Mouse (Mus musculus) neural tube, embryonic 14.5 days (tissue): Measurements from ENCODE around the gene Rfx7. TPM values are rescaled to one million over a fixed set of nuclear protein-coding genes. Genes with fewer than 3 reads are reported as not detected.
"Not testable (repeated sequence)": the region's sequence is repeated elsewhere in the genome, so short reads cannot be mapped to it uniquely, and the experiment has no call there.

ENCODE experiments used
- ATAC-seq: fragments of 200-750 bp; cut with Nextera tagmentation; 2 replicates; pipeline ENCODE4 v1.8.0; 2017; ENCODE audit warnings: low read depth, mild to moderate bottlenecking, moderate TSS enrichment, moderate library complexity
- H3K27ac ChIP-seq: fragments of 300-500 bp; sonication (generic); 2 replicates; pipeline ENCODE4 v1.5.1; 2014; ENCODE audit warnings: low read depth, mild to moderate bottlenecking, control low read depth, low read length, moderate library complexity, mixed read lengths
- H3K27me3 ChIP-seq: fragments of 300-500 bp; sonication (generic); 2 replicates; pipeline ENCODE4 v1.6.1; 2014; ENCODE audit warnings: low read length; ENCODE audit not compliant: control insufficient read depth, insufficient read depth
- H3K36me3 ChIP-seq: fragments of 300-500 bp; sonication (generic); 2 replicates; pipeline ENCODE4 v1.6.1; 2014; ENCODE audit warnings: low read length, mixed read lengths; ENCODE audit not compliant: control insufficient read depth, insufficient read depth
- H3K4me1 ChIP-seq: fragments of 300-500 bp; sonication (generic); 2 replicates; pipeline ENCODE4 v1.6.1; 2014; ENCODE audit warnings: low read length; ENCODE audit not compliant: control insufficient read depth, insufficient read depth
- H3K4me2 ChIP-seq: fragments of 300-500 bp; sonication (generic); 2 replicates; pipeline ENCODE4 v1.6.1; 2014; ENCODE audit warnings: mild to moderate bottlenecking, low read depth, low read length, control low read depth
- H3K4me3 ChIP-seq: fragments of 300-500 bp; sonication (generic); 2 replicates; pipeline ENCODE4 v1.5.1; 2014; ENCODE audit warnings: low read depth, low read length, control low read depth, mixed read lengths
- H3K9ac ChIP-seq: fragments of 300-500 bp; sonication (generic); replicated peaks from 2 replicates; pipeline ENCODE4 v1.6.1; 2014; ENCODE audit warnings: low read depth, mild to moderate bottlenecking, control low read depth, low read length, mixed read lengths
- H3K9me3 ChIP-seq: fragments of 300-500 bp; sonication (generic); 2 replicates; pipeline ENCODE4 v1.6.1; 2016; ENCODE audit warnings: low read length; ENCODE audit not compliant: control insufficient read depth
- WGBS: fragments of 180-500 bp; shearing (Covaris S2); extraction: QIAGEN DNeasy Blood & Tissue Kit; methylation state at CpG from one replicate; pipeline ENCODE4 v1.1.7; 2014; 5-methylcytosine and 5-hydroxymethylcytosine counted together
- polyA plus RNA-seq: library from polyadenylated mRNA; unstranded; fragments of >200 nt; fragmentation: Nextera tagmentation; extraction: Ambion mirVana; gene quantifications from 2 replicates; pipeline ENCODE4 v1.2.1, GENCODE M21; 2014

Rfx7 gene
- polyA plus RNA-seq, 1 experiment from 2014 or later: 29.9 TPM

GRCm38 (mm10) chr9:72641093-72641680, 109.1 kb downstream of the Rfx7 start:
- H3K9me3 ChIP-seq: no peaks in the 10 kb centered on the region
- no peak for ATAC-seq
- peak overlapping the region; percentile 94 for H3K27ac ChIP-seq
- H3K4me1 ChIP-seq: peaks cover 26% of the 10 kb centered on the region; the same call in 1 of the 2 replicates
- WGBS: 64% methylated on average over 6 of the region's 6 CpGs
- H3K4me3 ChIP-seq: no peak overlapping the region
- no peak overlapping the region for H3K4me2 ChIP-seq
- no peak overlapping the region for H3K9ac ChIP-seq
- H3K36me3 ChIP-seq: no peaks in the 10 kb centered on the region
- H3K27me3 ChIP-seq: no peaks in the 10 kb centered on the region

GRCm38 (mm10) chr9:72642756-72643447, 110.9 kb downstream of the Rfx7 start:
- H3K27ac ChIP-seq, H3K4me3 ChIP-seq: not testable (repeated sequence)
- WGBS: 95% methylated on average over 4 of the region's 4 CpGs

GRCm38 (mm10) chr9:72643651-72644417, 111.8 kb downstream of the Rfx7 start:
- 89% methylated on average over 6 of the region's 6 CpGs for WGBS
- Histone ChIP-seq H3K27ac (peak overlapping the region; percentile 46), H3K9me3 (no peaks in the 10 kb centered on the region)

More at GRCm38 (mm10) chr9:72642756-72643447, 110.9 kb downstream of the Rfx7 start:
- not testable (repeated sequence) for H3K36me3 ChIP-seq, H3K4me2 ChIP-seq, ATAC-seq, H3K9me3 ChIP-seq, H3K9ac ChIP-seq, H3K27me3 ChIP-seq
- peaks cover 26% of the 10 kb centered on the region; the same call in 1 of the 2 replicates for H3K4me1 ChIP-seq

GRCm38 (mm10) chr9:72644418-72645110, 112.5 kb downstream of the Rfx7 start:
- ATAC-seq: no peak
- Histone ChIP-seq H3K27me3 (no peaks in the 10 kb centered on the region), H3K4me2 (no peak overlapping the region), H3K4me1 (peaks cover 15% of the 10 kb centered on the region; the same call in 1 of the 2 replicates), H3K36me3 (no peaks in the 10 kb centered on the region), H3K9me3 (no peaks in the 10 kb centered on the region), H3K27ac (peak overlapping the region; percentile 46; the same call in 1 of the 2 replicates), H3K9ac (no peak overlapping the region), H3K4me3 (no peak overlapping the region)
- 24% methylated on average over 6 of the region's 6 CpGs for WGBS

More at GRCm38 (mm10) chr9:72643651-72644417, 111.8 kb downstream of the Rfx7 start:
- ATAC-seq: no peak
- Histone ChIP-seq H3K27me3 (no peaks in the 10 kb centered on the region), H3K4me1 (peaks cover 22% of the 10 kb centered on the region; the same call in 1 of the 2 replicates), H3K4me3 (no peak overlapping the region), H3K36me3 (no peaks in the 10 kb centered on the region), H3K4me2 (no peak overlapping the region), H3K9ac (no peak overlapping the region)

DNA sequence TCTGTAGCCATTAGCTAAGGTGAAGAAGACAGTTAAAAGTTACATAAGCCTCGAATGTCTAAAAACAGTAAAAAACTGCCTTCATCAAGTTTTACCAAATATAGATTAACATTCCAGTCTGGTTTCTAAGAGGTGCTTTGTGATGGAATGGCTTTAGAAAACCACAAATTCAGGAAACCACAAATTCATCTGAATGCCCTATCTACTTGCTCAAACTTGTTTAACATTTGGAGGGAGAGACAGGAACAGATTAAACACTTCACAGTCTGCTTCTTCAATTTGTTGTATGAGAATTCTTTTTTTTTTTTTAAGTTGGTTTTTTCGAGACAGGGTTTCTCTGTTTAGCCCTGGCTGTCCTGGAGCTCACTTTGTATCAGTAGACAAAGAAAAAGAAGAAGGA, 117.7 kb downstream of the Rfx7 start:
- Histone ChIP-seq H3K36me3 (no peaks in the 10 kb centered on the region), H3K9me3 (no peaks in the 10 kb centered on the region), H3K4me3 (no peak overlapping the region), H3K9ac (no peak overlapping the region), H3K4me1 (no peaks in the 10 kb centered on the region; the same call in 1 of the 2 replicates), H3K27ac (no peak overlapping the region), H3K4me2 (no peak overlapping the region), H3K27me3 (no peaks in the 10 kb centered on the region)
- no peak for ATAC-seq
- WGBS: 71% methylated on average over 2 of the region's 2 CpGs

GRCm38 (mm10) chr9:72652961-72653360, 120.9 kb downstream of the Rfx7 start:
- no peaks in the 10 kb centered on the region for H3K27me3 ChIP-seq
- H3K9ac ChIP-seq: no peak overlapping the region
- H3K4me1 ChIP-seq: no peaks in the 10 kb centered on the region
- no peak overlapping the region for H3K4me2 ChIP-seq
- no peaks in the 10 kb centered on the region for H3K36me3 ChIP-seq
- WGBS: 18% methylated on average over 8 of the region's 8 CpGs
- no peak; the same call in 1 of the 2 replicates for ATAC-seq
- H3K27ac ChIP-seq: peak overlapping the region; percentile 22; the same call in 1 of the 2 replicates
- H3K9me3 ChIP-seq: no peaks in the 10 kb centered on the region
- H3K4me3 ChIP-seq: no peak overlapping the region

DNA sequence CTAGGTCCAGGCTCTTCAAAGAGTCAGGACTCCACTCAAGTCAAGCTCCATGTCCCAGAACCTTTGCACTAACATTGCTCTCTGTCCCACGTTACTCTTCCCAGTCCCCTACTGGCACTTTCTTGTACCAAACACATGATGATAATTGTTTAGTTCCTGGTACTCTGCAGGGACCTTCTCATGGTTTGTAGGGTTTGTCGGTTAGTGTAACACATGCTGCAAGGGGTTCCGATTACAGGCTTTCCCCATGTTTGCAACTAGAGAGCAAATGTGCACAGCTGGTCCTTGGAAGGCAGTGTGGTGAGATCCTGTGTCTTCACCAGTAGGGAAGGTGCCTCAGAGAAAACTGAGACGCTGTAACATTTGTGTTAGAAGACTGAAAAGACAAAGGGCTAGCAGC, 121.5 kb downstream of the Rfx7 start:
- Histone ChIP-seq H3K9me3 (no peaks in the 10 kb centered on the region), H3K27ac (no peak overlapping the region)
- WGBS: 57% methylated on average over 4 of the region's 4 CpGs

DNA sequence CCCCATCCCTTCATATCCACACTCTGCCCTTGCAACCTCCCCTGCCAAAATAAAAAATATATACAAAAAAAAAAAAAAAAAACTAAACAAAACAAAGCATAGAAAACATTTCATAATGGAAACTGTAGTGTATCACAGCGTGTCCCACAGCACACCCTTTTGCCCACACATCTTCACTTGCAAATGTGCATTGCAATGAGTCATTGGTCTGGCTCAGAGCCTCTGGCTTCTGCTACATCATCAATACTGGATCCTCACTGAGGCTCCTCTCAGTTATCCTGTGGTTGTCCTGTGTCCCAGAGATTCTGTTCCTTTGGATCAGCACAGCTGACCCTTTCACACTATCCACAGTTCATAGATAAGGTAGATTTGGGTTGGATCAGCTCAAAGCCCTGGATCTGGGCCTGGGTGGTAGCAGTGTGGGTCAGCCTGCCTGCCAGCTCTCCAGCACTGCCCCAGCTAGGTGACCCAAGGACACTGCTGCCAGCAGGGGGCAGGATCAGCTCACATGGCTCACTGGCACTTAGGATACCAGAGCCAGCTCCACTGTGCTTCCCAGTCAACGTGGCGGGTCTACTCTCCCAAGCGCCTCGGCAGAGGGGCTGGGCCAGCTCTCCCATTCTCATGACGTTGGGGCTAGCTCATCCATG, 122.7 kb downstream of the Rfx7 start:
- Histone ChIP-seq H3K4me2 (no peak overlapping the region), H3K4me1 (no peaks in the 10 kb centered on the region), H3K9ac (no peak overlapping the region), H3K4me3 (no peak overlapping the region), H3K27me3 (no peaks in the 10 kb centered on the region), H3K27ac (no peak overlapping the region), H3K9me3 (no peaks in the 10 kb centered on the region), H3K36me3 (no peaks in the 10 kb centered on the region)
- ATAC-seq: no peak
- WGBS: 52% methylated on average over 6 of the region's 6 CpGs

More for the DNA sequence above, 121.5 kb downstream of the Rfx7 start:
- H3K9ac ChIP-seq: no peak overlapping the region
- no peak for ATAC-seq
- H3K4me1 ChIP-seq: no peaks in the 10 kb centered on the region
- H3K4me3 ChIP-seq: no peak overlapping the region
- H3K27me3 ChIP-seq: no peaks in the 10 kb centered on the region
- no peaks in the 10 kb centered on the region for H3K36me3 ChIP-seq
- H3K4me2 ChIP-seq: no peak overlapping the region
